Mouse (Mus musculus): ENCODE measurements around the gene L3mbtl2.

L3mbtl2 gene

DNA sequence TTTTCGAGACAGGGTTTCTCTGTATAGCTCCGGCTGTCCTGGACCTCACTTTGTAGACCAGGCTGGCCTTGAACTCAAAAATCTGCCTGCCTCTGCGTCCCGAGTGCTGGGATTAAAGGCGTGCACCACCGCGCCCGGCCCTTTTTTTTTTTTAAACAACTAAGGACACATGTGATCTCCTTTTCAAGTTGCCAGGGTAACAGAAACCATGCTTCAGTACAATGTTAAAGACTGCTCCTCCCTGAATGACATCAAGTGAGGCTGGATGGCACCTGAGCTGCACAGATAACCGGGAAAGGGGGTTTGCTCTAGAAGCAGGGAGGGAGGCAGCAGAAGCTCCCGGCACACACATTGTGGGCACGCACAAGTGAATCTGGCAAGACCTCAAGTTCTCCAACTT, 45.3 kb downstream of the L3mbtl2 start:
- no peak for DNase-seq (ENCODE audit: low spot score in 2 of 2)

DNA sequence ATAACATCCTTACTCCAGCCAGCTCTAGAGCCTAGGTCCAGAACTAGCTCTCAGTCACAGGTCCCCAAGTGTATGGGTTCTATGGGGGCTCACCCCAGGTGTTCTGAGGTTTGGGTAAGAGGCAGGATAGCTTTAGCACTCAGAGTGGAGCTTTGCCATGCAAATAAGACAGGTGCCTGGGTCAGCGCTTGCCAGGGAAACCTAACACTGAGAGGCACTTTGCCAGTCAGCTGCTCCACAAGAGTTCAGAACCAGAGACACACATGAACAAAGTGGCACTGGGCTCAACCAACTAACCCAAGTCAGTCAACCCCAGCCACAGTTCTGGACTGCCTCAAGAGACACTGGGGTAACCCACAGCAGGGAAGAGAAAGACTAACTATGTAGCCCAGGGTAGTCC, 46.0 kb downstream of the L3mbtl2 start:
- DNase-seq (ENCODE audit: low spot score in 2 of 2): no peak

DNA sequence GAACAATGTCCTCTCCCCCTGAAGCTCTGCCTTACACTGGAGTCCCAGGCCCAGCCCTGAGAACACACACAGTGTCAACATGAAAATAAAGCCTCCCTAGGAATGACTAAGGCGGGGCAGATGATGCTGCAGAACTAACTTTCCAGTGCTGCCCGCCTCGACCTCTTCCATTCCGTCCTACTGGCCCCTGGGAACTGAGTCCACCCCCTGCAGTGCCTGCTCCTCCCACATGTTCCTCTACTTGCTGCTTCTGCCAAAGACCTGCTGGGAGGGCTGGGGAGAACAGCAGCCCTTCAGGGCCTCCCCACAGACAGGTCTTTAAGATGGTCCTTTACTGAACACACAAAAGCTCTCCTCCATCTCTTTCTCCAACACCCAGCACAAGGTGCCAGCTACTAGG, 47.1 kb downstream of the L3mbtl2 start:
- DNase-seq (ENCODE audit: low spot score in 2 of 2): no peak

DNA sequence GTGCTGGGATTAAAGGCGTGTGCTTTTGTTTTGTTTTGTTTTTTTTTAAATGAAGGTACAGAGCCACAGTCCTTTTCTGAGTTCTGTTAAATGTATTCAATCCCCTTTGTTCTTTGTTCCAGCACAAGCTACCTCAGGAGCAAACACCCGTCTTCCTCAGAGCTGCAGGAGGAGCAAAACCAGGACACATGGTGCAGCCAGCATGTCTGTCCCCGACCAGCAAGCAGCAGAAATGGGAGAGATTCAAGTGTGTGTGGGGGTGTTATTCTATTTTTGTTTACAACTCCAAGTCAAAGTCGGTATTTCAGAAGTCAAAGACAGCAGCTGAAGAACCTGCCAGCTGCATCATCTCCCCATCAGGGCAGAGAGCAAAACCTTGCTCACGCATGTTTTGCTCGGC, 50.1 kb downstream of the L3mbtl2 start:
- no peak for DNase-seq (ENCODE audit: low spot score in 2 of 2)

DNA sequence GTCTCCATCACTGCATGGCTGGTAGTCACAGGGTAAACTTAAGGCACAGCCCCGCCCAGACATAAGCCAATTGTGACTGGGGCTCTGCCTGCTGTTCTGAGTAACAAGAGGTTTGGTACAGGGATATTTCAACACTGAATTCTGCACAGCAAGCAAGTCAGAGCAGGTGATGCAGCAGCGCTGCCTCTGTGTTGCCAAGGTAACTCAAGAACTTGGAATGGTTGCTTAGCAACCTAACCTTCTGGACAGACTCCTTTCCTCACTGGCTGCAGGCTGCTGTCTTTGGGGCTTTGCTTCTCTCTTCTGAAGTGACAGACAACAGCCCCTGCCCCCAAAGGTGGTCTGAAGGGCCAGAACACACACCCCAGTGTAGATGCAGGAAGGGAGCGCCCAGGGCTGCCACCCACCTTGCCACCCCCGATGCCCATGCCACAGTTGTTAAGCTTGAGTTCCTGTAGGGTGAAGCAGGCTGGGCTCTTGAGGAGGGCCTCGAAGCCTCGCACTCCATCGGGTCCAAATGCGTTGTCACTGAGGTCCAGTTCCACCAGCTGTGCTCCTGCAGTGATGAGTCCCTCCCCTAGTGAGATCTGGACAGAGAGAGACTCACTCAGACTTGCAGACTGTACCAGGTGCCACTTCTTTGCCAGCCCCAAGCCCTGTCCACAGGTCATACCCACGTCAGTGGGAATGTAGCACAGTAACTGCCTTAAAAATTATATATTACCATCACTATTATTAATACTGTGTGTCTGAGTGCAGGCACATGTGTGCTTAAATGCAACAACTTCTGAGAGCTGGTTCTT, 54.8 kb downstream of the L3mbtl2 start:
- DNase-seq (ENCODE audit: low spot score in 2 of 2): no peak

DNA sequence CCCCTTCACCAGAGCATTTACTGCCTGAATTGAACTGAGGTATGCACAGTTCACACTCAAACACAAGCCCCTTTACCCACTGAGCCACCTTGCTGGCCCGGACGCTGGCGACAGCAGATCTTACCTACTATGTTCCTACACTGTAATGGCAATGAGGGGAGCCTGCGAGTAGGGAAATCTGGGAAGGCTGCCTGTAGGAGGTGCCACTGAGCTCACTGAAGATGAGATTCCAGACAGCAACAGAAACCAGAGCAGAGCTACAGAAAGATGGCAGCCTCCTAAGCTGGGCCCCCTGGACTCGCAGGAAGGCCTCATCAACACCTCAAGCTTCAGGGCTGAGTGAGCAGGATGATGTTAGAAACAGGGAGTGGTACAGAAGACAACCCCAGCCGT, 55.4 kb downstream of the L3mbtl2 start:
- DNase-seq (ENCODE audit: low spot score in 2 of 2): no peak

DNA sequence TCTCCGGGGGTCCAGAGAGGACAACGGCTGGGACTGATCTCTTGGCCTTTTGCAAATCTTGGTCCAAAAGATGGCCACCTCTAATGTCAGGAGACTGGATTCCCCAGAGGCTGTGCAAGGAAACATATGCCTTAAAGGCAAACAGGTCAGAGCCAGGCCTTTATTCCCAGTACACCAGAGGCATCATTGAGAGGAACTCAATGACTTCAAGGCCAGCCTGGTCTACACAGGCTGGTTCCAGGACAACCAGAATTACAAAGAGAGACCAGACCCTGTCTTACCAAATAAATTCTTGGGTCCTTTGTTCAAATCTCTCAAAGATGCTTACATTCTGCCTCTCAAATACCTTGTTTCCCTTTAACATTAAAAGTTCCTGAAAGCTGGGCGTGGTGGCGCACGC, 58.7 kb downstream of the L3mbtl2 start:
- no peak for DNase-seq (ENCODE audit: low spot score in 2 of 2)

DNA sequence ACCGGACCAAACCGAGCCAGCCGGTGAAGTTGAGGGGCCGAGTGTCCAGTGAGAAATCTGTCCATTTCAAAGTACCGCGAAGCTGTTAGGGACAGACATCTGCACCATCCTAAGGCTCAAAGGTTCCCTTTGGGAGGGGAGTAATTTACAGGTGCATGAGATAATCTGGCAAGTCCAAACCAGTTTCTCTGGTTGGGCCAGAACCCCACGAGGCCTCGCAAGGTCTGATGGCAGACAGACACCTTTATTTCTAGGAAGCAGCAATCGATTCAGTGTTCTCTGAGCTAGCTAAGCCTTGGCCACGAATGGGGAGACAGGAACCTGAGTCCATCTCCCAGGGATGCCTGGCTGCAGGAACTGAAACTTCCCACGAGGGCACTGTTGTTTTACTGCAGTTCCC, 60.0 kb downstream of the L3mbtl2 start:
- no peak for DNase-seq (ENCODE audit: low spot score in 2 of 2)

DNA sequence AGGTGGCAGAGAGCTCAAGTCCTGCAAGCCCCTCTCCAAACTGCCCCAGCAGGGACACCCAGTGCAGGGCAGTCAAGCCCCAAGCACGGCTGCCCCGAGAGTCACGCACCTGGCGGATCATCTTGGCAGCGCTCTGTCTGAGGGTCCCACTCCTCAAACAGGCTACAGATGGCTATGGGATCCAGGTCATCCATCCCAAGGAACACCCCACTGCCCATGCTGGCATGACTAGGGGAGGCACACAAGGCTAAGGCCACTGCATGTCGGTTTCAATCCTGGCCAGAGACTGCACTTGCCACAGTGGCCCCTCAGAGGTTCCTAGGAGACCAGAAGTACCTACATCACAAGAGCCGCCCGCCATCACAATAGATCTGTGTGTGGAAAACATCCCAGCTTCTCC, 62.3 kb downstream of the L3mbtl2 start:
- no peak for DNase-seq (ENCODE audit: low spot score in 2 of 2)

DNA sequence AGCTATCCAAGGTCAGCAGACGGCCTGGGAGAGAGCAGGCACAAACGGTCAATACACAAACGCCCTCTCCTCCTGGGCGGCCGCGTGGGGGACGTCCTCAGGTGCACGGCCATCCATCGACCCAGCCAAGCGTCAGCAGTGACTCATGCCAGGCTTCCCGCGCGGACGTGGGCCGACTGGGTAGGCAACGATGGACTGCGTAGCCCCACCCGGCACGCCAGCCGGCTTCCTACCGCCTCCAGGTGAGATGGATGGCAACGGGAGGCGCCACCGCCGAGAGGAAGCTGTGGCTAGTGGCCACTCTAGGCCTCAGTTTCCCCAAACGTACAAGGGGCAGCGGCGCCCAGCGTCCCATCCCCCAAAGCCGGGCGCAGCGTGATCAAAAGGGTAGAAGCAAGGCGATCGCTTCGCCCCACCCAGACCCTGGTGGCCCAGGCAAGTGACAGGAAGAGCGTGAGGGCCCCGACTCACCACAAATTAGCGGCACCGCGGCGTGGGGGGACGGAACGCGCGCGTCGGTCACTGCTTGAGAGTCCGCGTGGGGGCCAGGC, 65.6 kb downstream of the L3mbtl2 start:
- DNase-seq (ENCODE audit: low spot score in 2 of 2): peak in 1 of 2 experiments; percentile 46

DNA sequence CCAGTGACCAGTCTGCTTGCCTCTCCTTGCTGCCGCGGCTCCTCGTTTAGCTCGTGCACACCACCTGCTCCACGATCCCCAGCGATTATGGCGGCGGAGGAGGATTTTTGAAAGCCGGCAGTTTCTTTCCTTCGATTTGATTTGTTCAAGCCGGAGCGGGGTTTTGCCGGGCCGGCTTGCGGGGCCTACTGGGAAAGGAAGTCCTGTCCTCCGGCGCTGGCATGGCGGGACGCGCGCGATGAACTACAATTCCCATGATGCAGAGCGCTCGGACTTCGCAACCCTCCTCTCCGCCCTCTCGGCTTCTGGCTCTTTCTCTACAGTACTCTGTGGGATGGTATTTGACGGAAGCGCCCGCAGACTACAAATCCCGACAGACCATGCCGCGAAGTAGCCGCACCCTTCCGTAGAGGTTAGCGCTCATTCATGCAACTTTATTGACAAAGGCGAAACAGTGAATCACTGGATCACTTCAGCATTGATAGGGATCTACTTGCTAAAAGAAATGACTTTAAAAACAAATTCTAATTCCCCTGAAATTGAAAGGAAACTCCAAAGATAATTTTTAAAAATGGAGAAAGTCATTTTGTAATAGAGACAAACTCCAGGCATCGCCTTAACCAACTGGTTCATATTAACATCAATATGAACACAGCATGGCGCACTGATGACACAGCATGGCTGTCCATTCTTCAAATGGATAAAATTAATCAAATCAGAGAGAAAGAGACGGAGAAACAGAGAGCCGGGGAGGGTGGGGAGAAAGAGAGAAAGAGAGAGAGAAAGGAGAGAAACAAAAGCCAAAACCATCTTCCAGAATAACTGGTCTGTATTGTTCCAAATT, 66.3 kb downstream of the L3mbtl2 start:
- DNase-seq (ENCODE audit: low spot score in 2 of 2): peak; percentile 93 to 97

DNA sequence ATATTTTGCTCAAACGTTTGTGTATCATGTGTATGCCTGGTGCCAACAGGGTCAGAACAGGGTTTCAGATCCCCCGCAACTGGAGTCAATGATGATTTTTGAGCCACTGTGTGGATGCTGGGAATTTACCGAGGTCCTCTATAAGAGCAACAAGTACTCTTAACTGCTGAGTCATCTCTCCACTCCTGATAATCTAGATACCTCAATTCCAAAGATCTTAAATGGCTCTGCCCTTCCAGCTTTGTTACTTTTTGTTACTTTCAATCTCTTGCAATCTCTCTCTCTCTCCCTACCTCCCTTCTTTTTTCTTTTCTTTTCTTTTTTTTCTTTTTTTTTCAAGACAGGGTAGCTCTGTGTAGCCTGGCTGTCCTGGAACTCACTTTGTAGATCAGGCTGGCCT, 71.4 kb downstream of the L3mbtl2 start:
- no peak for DNase-seq (ENCODE audit: low spot score in 2 of 2)
